Comparison of ENCODE assay signal across 24 mouse cellular contexts in the genomic region with DNA sequence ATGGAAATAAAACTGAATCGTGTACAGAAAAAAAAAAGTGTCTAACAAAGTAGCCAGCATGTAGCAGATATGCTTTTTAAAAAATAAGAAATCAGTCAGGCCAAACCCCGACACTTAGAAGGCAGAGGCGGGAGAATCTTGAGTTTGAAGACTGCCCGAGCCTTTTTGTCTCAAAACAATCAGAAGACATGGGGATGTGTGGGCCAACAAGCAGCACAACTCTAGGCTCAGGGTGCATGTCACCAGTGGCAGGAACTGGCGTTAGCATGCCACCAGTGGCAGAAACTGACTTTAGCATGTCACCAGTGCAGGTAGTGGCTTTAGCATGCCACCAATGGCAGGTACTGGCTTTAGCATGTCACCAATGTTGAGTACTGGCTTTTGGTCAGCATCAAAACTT. TPM values are rescaled to one million over a fixed set of nuclear protein-coding genes. Genes with fewer than 3 reads are reported as not detected.
"Had no signal": no experiment of that assay in that cellular context is flagged by ENCODE, and none has a peak within 500 bp of the region (broad histone marks: within the 10 kb centered on the region; RNA-seq: fewer than 3 reads in every experiment).

No protein-coding gene starts in this region.

- H3K9ac ChIP-seq: neural tube, embryonic 13.5 days; neural tube, embryonic 15.5 days; stomach, embryonic 15.5 days had no signal

- H3K36me3 ChIP-seq: neural tube, embryonic 13.5 days; neural tube, embryonic 15.5 days; stomach, embryonic 15.5 days had no signal

- DNase-seq: retina, postnatal 1 day; right cerebral cortex, adult 18-20 months; right cerebral cortex, postnatal 14 days; right cerebral cortex, postnatal 4 days; spleen, adult 18-20 months; thymus, adult 18-20 months; thymus, adult 2 months; thymus, postnatal 14 days; thymus, postnatal 25 days; thymus, postnatal 36 days; thymus, postnatal 4 days had no signal

- H3K4me3 ChIP-seq: neural tube, embryonic 13.5 days; neural tube, embryonic 15.5 days; stomach, embryonic 15.5 days had no signal

- H3K27ac ChIP-seq: stomach, embryonic 15.5 days; stomach, postnatal 0 days had no signal

- H3K4me2 ChIP-seq: neural tube, embryonic 13.5 days; neural tube, embryonic 15.5 days; stomach, embryonic 15.5 days had no signal

- H3K27me3 ChIP-seq: neural tube, embryonic 13.5 days; neural tube, embryonic 15.5 days; stomach, embryonic 15.5 days had no signal

- H3K9me3 ChIP-seq: neural tube, embryonic 13.5 days; neural tube, embryonic 15.5 days; stomach, embryonic 15.5 days had no signal

RNA-seq across cellular contexts. Expression of a gene that starts 23.9 kb away (rescaled TPM):
- total RNA-seq: neutrophil, adult 5-6 weeks had no signal
- polyA plus RNA-seq: neural tube, embryonic 13.5 days; neural tube, embryonic 14.5 days; neural tube, embryonic 15.5 days; small intestine, adult 2 months; spleen, adult 2 months; stomach, embryonic 14.5 days; stomach, embryonic 15.5 days; stomach, embryonic 16.5 days; stomach, postnatal 0 days; testis, adult 2 months; thymus, adult 2 months; thymus, postnatal 0 days; urinary bladder, adult 2 months had no signal
